Mouse (Mus musculus) heart, embryonic 14.5 days (tissue): ENCODE measurements around the gene Bcl2. TPM values are rescaled to one million over a fixed set of nuclear protein-coding genes. Genes with fewer than 3 reads are reported as not detected.
A peak's percentile ranks its signal among the peaks of the same experiment; 100 is the strongest.

Experiments
- ATAC-seq: fragments of 200-750 bp; cut with Nextera tagmentation; 2 replicates; pipeline ENCODE4 v1.8.0; 2017; ENCODE audit warnings: low read depth, moderate TSS enrichment; ENCODE audit not compliant: insufficient number of reproducible peaks, insufficient read depth, low FRiP score
- H3K27ac ChIP-seq, 2 experiments: fragments of 200-500 bp in 1 of 2; fragments of 300-500 bp in 1 of 2; sonication (generic) in 1 of 2; replicated peaks in 1 of 2; 2 replicates each; pipeline ENCODE4 v1.5.1; 2012 to 2014; ENCODE audit warnings: low read depth in 2 of 2, low read length in 2 of 2, control low read depth in 1 of 2, mild to moderate bottlenecking in 1 of 2, mixed read lengths in 1 of 2; ENCODE audit not compliant: control insufficient read depth in 1 of 2, insufficient read depth in 1 of 2
- H3K27me3 ChIP-seq: fragments of 300-500 bp; sonication (generic); 2 replicates; pipeline ENCODE4 v1.6.1; 2014; ENCODE audit warnings: mild to moderate bottlenecking, low read length, control low read depth; ENCODE audit not compliant: control insufficient read depth, insufficient read depth
- H3K36me3 ChIP-seq: fragments of 300-500 bp; sonication (generic); 2 replicates; pipeline ENCODE4 v1.6.1; 2014; ENCODE audit warnings: mild to moderate bottlenecking, control low read depth, low read length, mixed read lengths; ENCODE audit not compliant: control insufficient read depth, insufficient read depth
- H3K4me1 ChIP-seq, 2 experiments: fragments of 200-500 bp in 1 of 2; fragments of 300-500 bp in 1 of 2; sonication (generic) in 1 of 2; 2 replicates each; pipeline ENCODE4 v1.6.1; 2012 to 2014; ENCODE audit warnings: low read length in 2 of 2, control low read depth in 1 of 2, mixed read lengths in 1 of 2; ENCODE audit not compliant: control insufficient read depth in 2 of 2, insufficient read depth in 2 of 2
- H3K4me2 ChIP-seq: fragments of 300-500 bp; sonication (generic); 2 replicates; pipeline ENCODE4 v1.6.1; 2014; ENCODE audit warnings: mild to moderate bottlenecking, low read length
- H3K4me3 ChIP-seq, 2 experiments: fragments of 200-500 bp in 1 of 2; fragments of 300-500 bp in 1 of 2; sonication (generic) in 1 of 2; 2 replicates each; pipeline ENCODE4 v1.5.1; 2012 to 2014; ENCODE audit warnings: low read length in 2 of 2, mild to moderate bottlenecking in 2 of 2, control low read depth in 1 of 2, low read depth in 1 of 2, moderate library complexity in 1 of 2; ENCODE audit not compliant: control insufficient read depth in 1 of 2, insufficient read depth in 1 of 2
- H3K9ac ChIP-seq: fragments of 300-500 bp; sonication (generic); 2 replicates; pipeline ENCODE4 v1.6.1; 2014; ENCODE audit warnings: mild to moderate bottlenecking, low read length
- H3K9me3 ChIP-seq: fragments of 300-500 bp; sonication (generic); 2 replicates; pipeline ENCODE4 v1.6.1; 2016; ENCODE audit warnings: low read length, control low read depth; ENCODE audit not compliant: control insufficient read depth
- WGBS: fragments of 180-500 bp; shearing (Covaris S2); extraction: QIAGEN DNeasy Blood & Tissue Kit; methylation state at CpG from one replicate; pipeline ENCODE4 v1.1.7; 2014; 5-methylcytosine and 5-hydroxymethylcytosine counted together
- polyA plus RNA-seq: library from polyadenylated mRNA; unstranded; fragments of >200 nt; fragmentation: Nextera tagmentation; extraction: Ambion mirVana; gene quantifications from 2 replicates; pipeline ENCODE4 v1.2.1, GENCODE M21; 2014

The Bcl2 gene
- polyA plus RNA-seq, 1 experiment from 2014 or later: 6.2 TPM

GRCm38 (mm10) chr1:106637705-106638104 is 76.4 kb downstream of the Bcl2 start:
- Histone ChIP-seq H3K9ac (no peak overlapping the region), H3K4me3 (no peak overlapping the region), H3K9me3 (no peaks in the 10 kb centered on the region), H3K36me3 (no peaks in the 10 kb centered on the region), H3K4me2 (no peak overlapping the region), H3K27me3 (no peaks in the 10 kb centered on the region), H3K4me1 (peaks cover 2 to 4% of the 10 kb centered on the region in 2 experiments; a peak in 2 of 4 replicates), H3K27ac (no peak overlapping the region)
- 93% methylated on average over 11 of the region's 11 CpGs for WGBS
- ATAC-seq: no peak

GRCm38 (mm10) chr1:106636714-106637113 is 77.4 kb downstream of the Bcl2 start:
- H3K9ac ChIP-seq: no peak overlapping the region
- 33% methylated on average over 2 of the region's 2 CpGs for WGBS
- H3K36me3 ChIP-seq: no peaks in the 10 kb centered on the region
- no peaks in the 10 kb centered on the region for H3K9me3 ChIP-seq
- no peak for ATAC-seq
- no peak overlapping the region for H3K4me2 ChIP-seq
- no peaks in the 10 kb centered on the region for H3K27me3 ChIP-seq
- no peak overlapping the region for H3K27ac ChIP-seq
- no peak overlapping the region for H3K4me3 ChIP-seq
- H3K4me1 ChIP-seq: peaks cover 2 to 8% of the 10 kb centered on the region in 2 experiments; a peak in 3 of 4 replicates

- ATAC-seq: peak; percentile 72; the same call in 1 of the 2 replicates
- H3K27me3 ChIP-seq: no peaks in the 10 kb centered on the region
- 20% methylated on average over 3 of the region's 3 CpGs for WGBS
- H3K4me3 ChIP-seq: no peak overlapping the region
- H3K4me1 ChIP-seq: peaks cover 22 to 38% of the 10 kb centered on the region in 2 experiments
- no peak overlapping the region for H3K9ac ChIP-seq
- peak overlapping the region; percentile 3 to 64 for H3K27ac ChIP-seq
- H3K9me3 ChIP-seq: no peaks in the 10 kb centered on the region
- no peaks in the 10 kb centered on the region for H3K36me3 ChIP-seq
- no peak overlapping the region for H3K4me2 ChIP-seq
Observed at GRCm38 (mm10) chr1:106633207-106633606, 80.9 kb downstream of the Bcl2 start.

- Histone ChIP-seq H3K36me3 (no peaks in the 10 kb centered on the region), H3K9me3 (no peaks in the 10 kb centered on the region), H3K27ac (peak overlapping the region in 1 of 2 experiments; percentile 30; a peak in 2 of 4 replicates), H3K27me3 (no peaks in the 10 kb centered on the region), H3K9ac (no peak overlapping the region), H3K4me1 (peaks cover 23 to 38% of the 10 kb centered on the region in 2 experiments), H3K4me3 (no peak overlapping the region), H3K4me2 (no peak overlapping the region)
- no peak for ATAC-seq
- 83% methylated on average over 3 of the region's 3 CpGs for WGBS
Observed at GRCm38 (mm10) chr1:106631869-106632463, 82.1 kb downstream of the Bcl2 start.

GRCm38 (mm10) chr1:106630973-106631372 is 83.1 kb downstream of the Bcl2 start:
- ATAC-seq: no peak
- no peak overlapping the region for H3K4me3 ChIP-seq
- no peaks in the 10 kb centered on the region for H3K9me3 ChIP-seq
- no peak overlapping the region for H3K4me2 ChIP-seq
- H3K27ac ChIP-seq: peak overlapping the region in 1 of 2 experiments; percentile 76; a peak in 2 of 4 replicates
- peaks cover 23 to 38% of the 10 kb centered on the region in 2 experiments for H3K4me1 ChIP-seq
- H3K27me3 ChIP-seq: no peaks in the 10 kb centered on the region
- H3K36me3 ChIP-seq: no peaks in the 10 kb centered on the region
- WGBS: 39% methylated on average over 2 of the region's 2 CpGs
- H3K9ac ChIP-seq: no peak overlapping the region

- peak overlapping the region; percentile 30; the same call in 1 of the 2 replicates for H3K4me2 ChIP-seq
- no peaks in the 10 kb centered on the region for H3K27me3 ChIP-seq
- H3K4me3 ChIP-seq: no peak overlapping the region
- no peak overlapping the region for H3K9ac ChIP-seq
- 0 out of 2 replicates have a peak, but pooled peaks have one; percentile 32 for ATAC-seq
- H3K4me1 ChIP-seq: peaks cover 23 to 38% of the 10 kb centered on the region in 2 experiments
- H3K27ac ChIP-seq: peak overlapping the region; percentile 63 to 76
- no peaks in the 10 kb centered on the region for H3K9me3 ChIP-seq
- 14% methylated on average over 4 of the region's 4 CpGs for WGBS
- H3K36me3 ChIP-seq: no peaks in the 10 kb centered on the region
Observed at GRCm38 (mm10) chr1:106629931-106630682, 84.0 kb downstream of the Bcl2 start.

GRCm38 (mm10) chr1:106629470-106629830 is 84.6 kb downstream of the Bcl2 start:
- Histone ChIP-seq H3K9me3 (no peaks in the 10 kb centered on the region), H3K4me1 (peaks cover 23 to 38% of the 10 kb centered on the region in 2 experiments), H3K27me3 (no peaks in the 10 kb centered on the region), H3K9ac (no peak overlapping the region), H3K36me3 (no peaks in the 10 kb centered on the region), H3K4me3 (no peak overlapping the region), H3K27ac (peak overlapping the region; percentile 37 to 76), H3K4me2 (peak overlapping the region; percentile 30; the same call in 1 of the 2 replicates)
- 20% methylated on average over 4 of the region's 4 CpGs for WGBS
- no peak for ATAC-seq
